Mouse (Mus musculus) ES-Bruce4 (cell line): ENCODE measurements around the gene Bbox1.

Experiments
- CTCF ChIP-seq: IDR thresholded peaks from one replicate; pipeline ENCODE4 v1.8.1; 2011; ENCODE audit warnings: low read depth, low read length
- EP300 ChIP-seq: IDR thresholded peaks from 2 replicates; pipeline ENCODE4 v1.6.1; 2011; ENCODE audit warnings: low read depth, low read length; ENCODE audit not compliant: insufficient read depth

- TF ChIP-seq CTCF (no peak), EP300 (no peak)
Observed at GRCm38 (mm10) chr2:110363855-110364254, 49.5 kb upstream of the Bbox1 start.
